Mouse (Mus musculus): ENCODE measurements around the gene Gm35315.
"Not testable (repeated sequence)": the region's sequence is repeated elsewhere in the genome, so short reads cannot be mapped to it uniquely, and the experiment has no call there.

The Gm35315 gene

DNA sequence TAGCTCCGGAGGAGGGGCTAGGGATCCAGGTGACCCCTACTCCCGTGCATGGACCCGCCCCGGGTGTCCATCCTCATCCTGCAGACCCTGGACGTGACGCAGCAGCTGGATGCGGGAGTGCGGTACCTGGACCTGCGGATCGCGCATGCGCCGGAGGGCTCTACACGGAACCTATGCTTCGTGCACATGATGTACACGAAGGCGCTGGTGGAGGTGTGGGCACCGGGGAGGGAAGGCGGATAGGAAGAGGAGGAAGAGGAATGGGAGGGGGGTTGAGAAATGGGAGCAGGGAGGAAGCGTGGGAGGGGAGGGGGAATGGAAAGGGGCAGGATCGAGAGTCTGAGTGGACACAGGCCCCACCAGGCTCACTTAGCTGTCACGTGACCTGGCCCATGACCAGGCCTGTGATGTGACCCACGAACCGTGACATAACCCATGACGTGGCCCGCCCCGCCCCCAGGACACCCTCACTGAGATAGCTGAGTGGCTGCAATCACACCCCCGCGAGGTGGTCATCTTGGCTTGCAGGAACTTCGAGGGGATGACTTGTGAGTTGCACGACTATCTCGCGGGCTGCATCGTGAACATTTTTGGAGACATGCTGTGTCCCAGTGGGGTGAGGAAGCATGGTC, 7.6 kb upstream of the Gm35315 start:
- DNase-seq (ENCODE audit: low spot score in 2 of 2) = peak in 1 of 2 experiments; percentile 54

DNA sequence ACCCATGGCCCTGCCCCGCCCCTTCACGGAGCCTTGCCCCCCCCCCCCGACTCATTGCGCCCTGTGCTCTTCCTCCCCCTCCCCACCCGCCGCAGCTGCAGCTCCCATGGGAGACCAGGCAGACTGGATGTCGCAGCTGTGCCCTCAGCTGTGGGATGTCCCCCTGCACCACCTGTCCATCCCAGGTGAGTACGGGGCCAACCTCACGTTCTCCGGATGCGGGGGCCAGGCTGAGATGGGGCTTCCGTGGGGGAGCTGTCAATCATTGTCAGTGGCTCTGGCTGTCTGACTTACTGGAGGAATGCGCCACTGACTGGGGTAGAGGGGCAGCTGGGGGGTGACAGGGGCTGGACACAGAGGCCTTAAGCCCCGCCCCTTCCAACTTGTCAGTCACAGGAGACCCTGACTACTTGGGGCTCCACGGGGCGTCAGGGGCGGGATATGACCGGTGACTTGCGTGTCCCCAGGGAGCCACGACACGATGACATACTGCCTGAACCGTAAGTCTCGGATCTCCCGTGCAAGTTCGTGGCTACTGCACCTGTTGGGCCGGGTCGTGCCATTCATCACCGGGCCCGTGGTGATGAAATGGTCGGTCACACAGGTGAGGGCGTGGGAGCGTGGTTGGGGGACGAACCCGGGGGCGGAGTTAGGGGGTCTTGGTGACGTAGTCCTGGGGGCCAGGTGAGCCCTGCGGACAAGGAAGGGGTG, 6.9 kb upstream of the Gm35315 start:
- DNase-seq (ENCODE audit: low spot score in 2 of 2) = peak in 1 of 2 experiments; percentile 39

GRCm38 (mm10) chr5:110099656-110100580, 5.7 kb upstream of the Gm35315 start, which contains the start of gene Plcxd1:
Gene Plcxd1 (plus strand): TSS chr5:110099969.
- no peak for DNase-seq (ENCODE audit: low spot score in 2 of 2)

GRCm38 (mm10) chr5:110098991-110099477, 4.8 kb upstream of the Gm35315 start:
- no peak for DNase-seq (ENCODE audit: low spot score in 2 of 2)

- no peak for DNase-seq (ENCODE audit: low spot score in 2 of 2)
Measured at GRCm38 (mm10) chr5:110094847-110095213, 610 bp upstream of the Gm35315 start.

DNA sequence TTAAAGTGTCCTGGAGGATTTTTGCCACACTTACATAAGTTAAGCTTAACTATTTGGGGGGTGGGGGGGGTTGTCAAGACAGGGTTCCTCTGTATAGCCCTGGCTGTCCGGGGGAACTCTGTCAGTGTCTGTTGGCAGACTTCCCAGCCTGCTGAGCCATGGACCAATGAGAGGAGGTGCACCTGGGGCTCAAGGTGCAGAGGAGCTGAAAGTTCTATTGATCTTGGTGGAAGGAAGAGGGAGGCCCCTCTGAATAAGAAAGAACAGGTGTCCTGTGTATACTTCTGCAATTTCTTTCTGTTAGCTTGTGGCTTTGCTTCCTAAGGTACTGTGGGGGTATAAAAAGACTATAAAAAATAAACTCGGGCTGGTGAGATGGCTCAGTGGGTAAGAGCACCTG, 2.7 kb downstream of the Gm35315 start:
- DNase-seq (ENCODE audit: low spot score in 2 of 2) = no peak

DNA sequence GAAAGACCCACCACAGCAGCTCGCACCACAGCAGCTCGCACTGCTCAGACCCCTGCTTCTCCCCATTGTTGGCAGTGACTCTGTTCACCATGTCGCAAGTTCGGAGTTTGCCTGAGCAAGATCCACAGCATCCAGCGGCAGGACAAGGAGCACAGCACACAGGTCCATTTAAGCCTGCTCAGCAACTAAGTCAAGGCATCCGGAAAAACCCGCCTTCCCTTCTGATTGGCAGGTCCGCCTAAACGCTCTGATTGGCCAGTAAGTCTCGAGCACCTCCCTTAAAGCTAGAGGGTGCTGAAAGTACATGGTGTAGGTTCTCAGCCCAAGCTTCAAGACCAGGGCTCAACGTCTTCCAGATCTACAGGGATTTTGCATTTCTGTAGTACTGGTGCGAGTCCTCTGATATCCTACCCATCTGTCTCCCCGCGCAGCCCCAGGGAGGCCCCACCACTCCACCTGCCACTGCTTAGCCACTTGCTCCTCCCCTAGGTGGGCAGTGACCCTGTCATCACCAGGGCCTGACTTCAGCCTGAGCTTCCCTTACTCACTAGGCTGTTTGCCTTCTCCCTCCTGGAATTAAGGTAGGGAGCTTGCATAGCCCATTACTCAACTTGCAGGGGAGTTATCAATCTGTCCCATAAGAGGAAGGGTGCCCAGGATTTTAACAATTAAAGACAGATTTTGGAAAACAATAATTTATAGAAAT, 7.9 kb downstream of the Gm35315 start:
- no peak for DNase-seq (ENCODE audit: low spot score in 2 of 2)

DNA sequence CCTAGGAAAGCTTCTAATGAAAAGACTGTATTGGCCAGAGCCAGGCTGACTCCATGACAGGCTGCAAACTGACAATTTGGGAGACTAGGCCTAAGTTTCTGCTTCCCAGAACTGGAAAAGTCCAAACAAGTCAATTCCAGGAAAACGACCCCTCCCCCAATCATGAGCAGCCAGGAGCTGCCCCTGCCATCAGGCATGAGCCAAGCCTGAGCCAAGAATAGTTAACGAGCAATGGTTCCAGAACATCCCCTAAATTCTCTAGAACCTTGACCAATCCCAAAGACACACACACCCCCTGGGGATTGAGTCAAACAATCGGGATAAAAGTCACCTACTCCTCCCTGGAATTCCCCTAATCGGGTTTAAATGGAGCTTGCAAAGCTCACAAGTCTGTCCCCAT, 11.3 kb downstream of the Gm35315 start:
- no peak for DNase-seq (ENCODE audit: low spot score in 2 of 2)

GRCm38 (mm10) chr5:110072413-110072812, 21.8 kb downstream of the Gm35315 start, which contains the start of gene Gm17655:
Gene Gm17655 (minus strand): TSS chr5:110072513.
- not testable (repeated sequence) for DNase-seq (ENCODE audit: low spot score in 2 of 2)

- DNase-seq (ENCODE audit: low spot score in 2 of 2) = peak; percentile 44 to 70
Measured at GRCm38 (mm10) chr5:110057637-110058408, 36.4 kb downstream of the Gm35315 start.
